Mouse (Mus musculus): ENCODE measurements around the gene Rfx6. TPM values are rescaled to one million over a fixed set of nuclear protein-coding genes. Genes with fewer than 3 reads are reported as not detected.

Rfx6 gene
- polyA plus RNA-seq (2015; fragmentation: Nextera tagmentation; extraction: Ambion mirVana): not detected in 2 replicates

GRCm38 (mm10) chr10:51677548-51678250 lies at the start of gene Rfx6:
Gene Rfx6 (plus strand): TSS chr10:51677756.
- H3K4me1 ChIP-seq (replicated peaks): peaks cover 9% of the 10 kb centered on the region
- H3K36me3 ChIP-seq: no peaks in the 10 kb centered on the region
- ATAC-seq (replicated peaks; ENCODE audit: insufficient number of reproducible peaks, insufficient read depth, low FRiP score, low read depth): 0 out of 2 replicates have a peak, but pooled peaks have one; percentile 35
- peak within 1 kb of the TSS; percentile 48 for H3K4me3 ChIP-seq
- H3K4me2 ChIP-seq: peak within 1 kb of the TSS; percentile 84
- H3K9ac ChIP-seq: peak within 1 kb of the TSS; percentile 31
- 2% methylated on average over 38 of the region's 38 CpGs for WGBS
- peaks cover 26% of the 10 kb centered on the region for H3K27me3 ChIP-seq
- H3K9me3 ChIP-seq (replicated peaks): no peaks in the 10 kb centered on the region
- no peak within 1 kb of the TSS for H3K27ac ChIP-seq

GRCm38 (mm10) chr10:51631411-51632136 lies 46.0 kb upstream of the Rfx6 start, which contains the start of gene Gprc6a:
Gene Gprc6a (minus strand): TSS chr10:51631461.
- H3K36me3 ChIP-seq: no peaks in the 10 kb centered on the region
- H3K9me3 ChIP-seq (replicated peaks): no peaks in the 10 kb centered on the region
- H3K4me3 ChIP-seq: no peak within 1 kb of the TSS
- no peaks in the 10 kb centered on the region for H3K4me1 ChIP-seq (replicated peaks)
- ATAC-seq (replicated peaks; ENCODE audit: insufficient number of reproducible peaks, insufficient read depth, low FRiP score, low read depth): no peak
- no peaks in the 10 kb centered on the region for H3K27me3 ChIP-seq
- no peak within 1 kb of the TSS for H3K4me2 ChIP-seq
- 43% methylated on average over 8 of the region's 8 CpGs for WGBS
- no peak within 1 kb of the TSS for H3K27ac ChIP-seq
- H3K9ac ChIP-seq: no peak within 1 kb of the TSS

GRCm38 (mm10) chr10:51649506-51650221 lies 27.9 kb upstream of the Rfx6 start:
- no peaks in the 10 kb centered on the region for H3K4me1 ChIP-seq (replicated peaks)
- 57% methylated on average over 3 of the region's 3 CpGs for WGBS

GRCm38 (mm10) chr10:51657324-51657723 lies 20.2 kb upstream of the Rfx6 start:
- Histone ChIP-seq H3K4me3 (no peak overlapping the region), H3K36me3 (no peaks in the 10 kb centered on the region), H3K9me3 (replicated peaks) (no peaks in the 10 kb centered on the region), H3K4me2 (no peak overlapping the region), H3K4me1 (replicated peaks) (no peaks in the 10 kb centered on the region), H3K27ac (no peak overlapping the region), H3K9ac (no peak overlapping the region), H3K27me3 (no peaks in the 10 kb centered on the region)
- no peak for ATAC-seq (replicated peaks; ENCODE audit: insufficient number of reproducible peaks, insufficient read depth, low FRiP score, low read depth)
- WGBS: 48% methylated on average over 1 of the region's 1 CpGs

More at GRCm38 (mm10) chr10:51649506-51650221, 27.9 kb upstream of the Rfx6 start:
- Histone ChIP-seq H3K27ac (no peak overlapping the region), H3K27me3 (no peaks in the 10 kb centered on the region), H3K36me3 (no peaks in the 10 kb centered on the region), H3K4me3 (no peak overlapping the region), H3K9ac (no peak overlapping the region), H3K9me3 (replicated peaks) (no peaks in the 10 kb centered on the region), H3K4me2 (no peak overlapping the region)
- no peak for ATAC-seq (replicated peaks; ENCODE audit: insufficient number of reproducible peaks, insufficient read depth, low FRiP score, low read depth)

- H3K9me3 ChIP-seq (replicated peaks): no peaks in the 10 kb centered on the region
- no peaks in the 10 kb centered on the region for H3K27me3 ChIP-seq
- no peak overlapping the region for H3K4me3 ChIP-seq
- no peaks in the 10 kb centered on the region for H3K4me1 ChIP-seq (replicated peaks)
- no peaks in the 10 kb centered on the region for H3K36me3 ChIP-seq
- ATAC-seq (replicated peaks; ENCODE audit: insufficient number of reproducible peaks, insufficient read depth, low FRiP score, low read depth): no peak
- H3K27ac ChIP-seq: no peak overlapping the region
- H3K4me2 ChIP-seq: no peak overlapping the region
- no peak overlapping the region for H3K9ac ChIP-seq
These were observed 8.2 kb upstream of the Rfx6 start for GRCm38 (mm10) chr10:51669334-51669733.

GRCm38 (mm10) chr10:51671583-51671982 lies 6.0 kb upstream of the Rfx6 start:
- peaks cover 5% of the 10 kb centered on the region for H3K27me3 ChIP-seq
- no peak overlapping the region for H3K9ac ChIP-seq
- H3K9me3 ChIP-seq (replicated peaks): no peaks in the 10 kb centered on the region
- H3K4me1 ChIP-seq (replicated peaks): no peaks in the 10 kb centered on the region
- ATAC-seq (replicated peaks; ENCODE audit: insufficient number of reproducible peaks, insufficient read depth, low FRiP score, low read depth): no peak
- WGBS: 71% methylated on average over 4 of the region's 4 CpGs
- H3K27ac ChIP-seq: no peak overlapping the region
- H3K36me3 ChIP-seq: no peaks in the 10 kb centered on the region
- H3K4me3 ChIP-seq: no peak overlapping the region
- H3K4me2 ChIP-seq: no peak overlapping the region

GRCm38 (mm10) chr10:51672082-51672779 lies 5.3 kb upstream of the Rfx6 start:
- Histone ChIP-seq H3K27me3 (peaks cover 12% of the 10 kb centered on the region), H3K9me3 (replicated peaks) (no peaks in the 10 kb centered on the region), H3K4me3 (no peak overlapping the region), H3K27ac (no peak overlapping the region), H3K36me3 (no peaks in the 10 kb centered on the region), H3K9ac (no peak overlapping the region), H3K4me1 (replicated peaks) (no peaks in the 10 kb centered on the region), H3K4me2 (no peak overlapping the region)
- WGBS: 33% methylated on average over 1 of the region's 1 CpGs
- 0 out of 2 replicates have a peak, but pooled peaks have one; percentile 27 for ATAC-seq (replicated peaks; ENCODE audit: insufficient number of reproducible peaks, insufficient read depth, low FRiP score, low read depth)

GRCm38 (mm10) chr10:51678251-51678639 lies 689 bp downstream of the Rfx6 start:
- ATAC-seq (replicated peaks; ENCODE audit: insufficient number of reproducible peaks, insufficient read depth, low FRiP score, low read depth): no peak
- Histone ChIP-seq H3K27ac (no peak overlapping the region), H3K4me1 (replicated peaks) (peaks cover 9% of the 10 kb centered on the region), H3K4me3 (peak overlapping the region; percentile 48), H3K4me2 (peak overlapping the region; percentile 84), H3K36me3 (no peaks in the 10 kb centered on the region), H3K27me3 (peaks cover 26% of the 10 kb centered on the region), H3K9ac (no peak overlapping the region), H3K9me3 (replicated peaks) (no peaks in the 10 kb centered on the region)
- 10% methylated on average over 10 of the region's 10 CpGs for WGBS

GRCm38 (mm10) chr10:51720904-51721303 lies 43.3 kb downstream of the Rfx6 start:
- no peak for ATAC-seq (replicated peaks; ENCODE audit: insufficient number of reproducible peaks, insufficient read depth, low FRiP score, low read depth)

GRCm38 (mm10) chr10:51761436-51761835 lies 83.9 kb downstream of the Rfx6 start:
- Histone ChIP-seq H3K9me3 (replicated peaks) (no peaks in the 10 kb centered on the region), H3K4me1 (replicated peaks) (no peaks in the 10 kb centered on the region), H3K4me2 (no peak overlapping the region), H3K9ac (no peak overlapping the region), H3K36me3 (no peaks in the 10 kb centered on the region), H3K27me3 (no peaks in the 10 kb centered on the region), H3K4me3 (no peak overlapping the region), H3K27ac (no peak overlapping the region)
- ATAC-seq (replicated peaks; ENCODE audit: insufficient number of reproducible peaks, insufficient read depth, low FRiP score, low read depth): no peak
- 75% methylated on average over 5 of the region's 5 CpGs for WGBS

More at GRCm38 (mm10) chr10:51720904-51721303, 43.3 kb downstream of the Rfx6 start:
- WGBS: 42% methylated on average over 3 of the region's 3 CpGs
- no peak overlapping the region for H3K9ac ChIP-seq
- no peaks in the 10 kb centered on the region for H3K36me3 ChIP-seq
- no peaks in the 10 kb centered on the region for H3K27me3 ChIP-seq
- H3K4me1 ChIP-seq (replicated peaks): no peaks in the 10 kb centered on the region
- H3K4me3 ChIP-seq: no peak overlapping the region
- no peak overlapping the region for H3K4me2 ChIP-seq
- H3K27ac ChIP-seq: no peak overlapping the region
- no peaks in the 10 kb centered on the region for H3K9me3 ChIP-seq (replicated peaks)

- Histone ChIP-seq H3K4me3 (no peak overlapping the region), H3K36me3 (no peaks in the 10 kb centered on the region), H3K27me3 (no peaks in the 10 kb centered on the region), H3K27ac (no peak overlapping the region), H3K9me3 (replicated peaks) (no peaks in the 10 kb centered on the region), H3K9ac (no peak overlapping the region), H3K4me2 (no peak overlapping the region), H3K4me1 (replicated peaks) (no peaks in the 10 kb centered on the region)
- 79% methylated on average over 2 of the region's 2 CpGs for WGBS
- ATAC-seq (replicated peaks; ENCODE audit: insufficient number of reproducible peaks, insufficient read depth, low FRiP score, low read depth): no peak
These were observed 85.7 kb downstream of the Rfx6 start for GRCm38 (mm10) chr10:51763241-51763640.
